Mouse (Mus musculus) liver, embryonic 14.5 days (tissue): ENCODE data around the gene Fut1.

Source experiments
- CTCF ChIP-seq: IDR thresholded peaks from 2 replicates; pipeline ENCODE4 v1.5.1; 2016; ENCODE audit warnings: antibody characterized with exemption, low read depth, control low read depth
- EP300 ChIP-seq: IDR thresholded peaks from 2 replicates; pipeline ENCODE4 v1.6.1; 2016; ENCODE audit warnings: antibody characterized with exemption, low read depth

GRCm38 (mm10) chr7:45654424-45655047 is 37.4 kb downstream of the Fut1 start:
- no peak for TF ChIP-seq CTCF
- TF ChIP-seq EP300: no peak
